ENCODE assay signal across 8 mouse cellular contexts in genomic region chr3:37347671-37348070, GRCm38 (mm10). TPM values are rescaled to one million over a fixed set of nuclear protein-coding genes. Genes with fewer than 3 reads are reported as not detected.
DNase-seq lines count a peak whose midpoint lies in the region; ATAC-seq and TF ChIP-seq lines count a peak whose summit lies in the region.

No protein-coding gene starts in this region.

- no peak overlapping the region for H3K9ac ChIP-seq in forebrain, embryonic 16.5 days (replicated peaks; ENCODE audit: low read depth, low read length)
- no peak overlapping the region for H3K9ac ChIP-seq in liver, embryonic 16.5 days (ENCODE audit: low read depth, low read length)

- 39% methylated on average over 9 of the region's 9 CpGs for WGBS in forebrain, embryonic 16.5 days
- WGBS in liver, embryonic 16.5 days (ENCODE audit: insufficient replicate concordance), result 23% methylated on average over 9 of the region's 9 CpGs

- DNase-seq in gastrocnemius, adult 2 months, result no peak
- DNase-seq in gastrocnemius, postnatal 14 days, result no peak
- DNase-seq in CD4-positive, CD25-positive, alpha-beta regulatory T cell, adult 2 months (ENCODE audit: low read depth, low spot score), result peak; percentile 12
- DNase-seq in adrenal gland, postnatal 25 days, result no peak
- DNase-seq in MN1 (ENCODE audit: low spot score), result no peak
- no peak for DNase-seq in T-cell, adult 2 months (ENCODE audit: low spot score)

- peak overlapping the region; percentile 75 for H3K4me3 ChIP-seq in gastrocnemius, adult 2 months
- no peak overlapping the region for H3K4me3 ChIP-seq in forebrain, embryonic 16.5 days (replicated peaks; ENCODE audit: low read length)
- no peak overlapping the region for H3K4me3 ChIP-seq in liver, embryonic 16.5 days (ENCODE audit: low read depth, low read length)

- intact Hi-C loops in gastrocnemius, adult 2 months (cut with DNase I), result no loop called here
- intact Hi-C loops in gastrocnemius, postnatal 14 days (cut with DNase I; ENCODE audit: low total_unique reads), result no loop called here

- peak overlapping the region; percentile 100; the same call in 1 of the 2 replicates for H3K4me2 ChIP-seq in forebrain, embryonic 16.5 days (ENCODE audit: low read length)
- H3K4me2 ChIP-seq in liver, embryonic 16.5 days (ENCODE audit: low read depth, low read length), result peak overlapping the region; percentile 75; the same call in 1 of the 2 replicates

- H3K36me3 ChIP-seq in forebrain, embryonic 16.5 days (ENCODE audit: control insufficient read depth, insufficient read depth), result no peaks in the 10 kb centered on the region
- H3K36me3 ChIP-seq in liver, embryonic 16.5 days (ENCODE audit: control insufficient read depth, insufficient read depth), result no peaks in the 10 kb centered on the region

- ATAC-seq in forebrain, embryonic 16.5 days, result no peak
- ATAC-seq in liver, embryonic 16.5 days (ENCODE audit: low read depth), result no peak

- H3K27ac ChIP-seq in gastrocnemius, adult 2 months, result peak overlapping the region; percentile 92
- no peak overlapping the region for H3K27ac ChIP-seq in forebrain, embryonic 16.5 days (ENCODE audit: low read length)
- H3K27ac ChIP-seq in liver, embryonic 16.5 days (ENCODE audit: low read length), result no peak overlapping the region

- no peak for TF ChIP-seq CTCF in gastrocnemius, adult 2 months (IDR thresholded peaks at IDR 0.05)

- H3K27me3 ChIP-seq in forebrain, embryonic 16.5 days (replicated peaks; ENCODE audit: control insufficient read depth, insufficient read depth, low read length), result peaks cover 23% of the 10 kb centered on the region
- H3K27me3 ChIP-seq in liver, embryonic 16.5 days (ENCODE audit: control insufficient read depth, insufficient read depth, low read depth, low read length), result peaks cover 38% of the 10 kb centered on the region

- no peaks in the 10 kb centered on the region for H3K9me3 ChIP-seq in forebrain, embryonic 16.5 days (ENCODE audit: control insufficient read depth, low read length)
- no peaks in the 10 kb centered on the region for H3K9me3 ChIP-seq in liver, embryonic 16.5 days (replicated peaks; ENCODE audit: control insufficient read depth, low read length)

- peaks cover 13% of the 10 kb centered on the region for H3K4me1 ChIP-seq in forebrain, embryonic 16.5 days (replicated peaks; ENCODE audit: control insufficient read depth, insufficient read depth, low read length)
- peaks cover 9% of the 10 kb centered on the region for H3K4me1 ChIP-seq in liver, embryonic 16.5 days (ENCODE audit: control insufficient read depth, low read depth, low read length)

RNA-seq across cellular contexts. Expression of gene Fgf2, which starts 0.5 kb away (rescaled TPM):
- total RNA-seq in gastrocnemius, adult 2 months (2021), result 10 to 100 TPM in 1 of 2 experiments, 1 to 10 TPM in 1; 5.4 to 12.1 TPM
- 10 to 100 TPM in 1 of 2 experiments, 1 to 10 TPM in 1; 8.1 to 10.9 TPM for total RNA-seq in gastrocnemius, postnatal 14 days (2021)
- 0.39 and 0.41 TPM in 2 replicates for polyA plus RNA-seq in forebrain, embryonic 16.5 days (2015; fragmentation: Nextera tagmentation; extraction: Ambion mirVana)
- 0.15 and 0.73 TPM in 2 replicates for polyA plus RNA-seq in liver, embryonic 16.5 days (2015; fragmentation: Nextera tagmentation; extraction: Ambion mirVana)
- total RNA-seq in adrenal gland, postnatal 25 days (2021), result 1.4 and 2.5 TPM in 2 replicates

RNA-seq across cellular contexts. Expression of gene Cetn4, which starts 35.2 kb away (rescaled TPM):
- total RNA-seq in gastrocnemius, adult 2 months (2021), result under 1 TPM in 1 of 2 experiments, not detected in 1; 0.36 TPM
- under 1 TPM; 0.29 to 0.57 TPM for total RNA-seq in gastrocnemius, postnatal 14 days (2021)
- 1.8 and 2.8 TPM in 2 replicates for polyA plus RNA-seq in forebrain, embryonic 16.5 days (2015; fragmentation: Nextera tagmentation; extraction: Ambion mirVana)
- polyA plus RNA-seq in liver, embryonic 16.5 days (2015; fragmentation: Nextera tagmentation; extraction: Ambion mirVana), result 0.95 and 1.1 TPM in 2 replicates
- 2.7 and 3.7 TPM in 2 replicates for total RNA-seq in adrenal gland, postnatal 25 days (2021)

RNA-seq across cellular contexts. Expression of gene Bbs12, which starts 35.3 kb away (rescaled TPM):
- total RNA-seq in gastrocnemius, adult 2 months (2021), result under 1 TPM; 0.18 to 0.47 TPM
- under 1 TPM; 0.53 to 0.78 TPM for total RNA-seq in gastrocnemius, postnatal 14 days (2021)
- 5.8 and 6.1 TPM in 2 replicates for polyA plus RNA-seq in forebrain, embryonic 16.5 days (2015; fragmentation: Nextera tagmentation; extraction: Ambion mirVana)
- polyA plus RNA-seq in liver, embryonic 16.5 days (2015; fragmentation: Nextera tagmentation; extraction: Ambion mirVana), result 2.0 and 2.2 TPM in 2 replicates
- total RNA-seq in adrenal gland, postnatal 25 days (2021), result 6.9 and 8.1 TPM in 2 replicates
